Mouse (Mus musculus) layer of hippocampus, postnatal 10 days (tissue): ENCODE data around the gene Gm364. TPM values are rescaled to one million over a fixed set of nuclear protein-coding genes. Genes with fewer than 3 reads are reported as not detected.

ENCODE experiments used
- total RNA-seq, 2 experiments: library from RNA; stranded (reverse); gene quantifications; 2 replicates each; pipeline ENCODE4 v1.2.3; 2021

The Gm364 gene
- total RNA-seq, 2 experiments from 2014 or later, result not detected

Other genes starting within 250 kb of the Gm364 start
- not detected for gene Cd40lg, start 197.0 kb upstream of the Gm364 start, total RNA-seq
- gene Arhgef6, start 70.4 kb upstream of the Gm364 start, total RNA-seq, result 10 to 100 TPM; 22.0 to 23.3 TPM
- 10 to 100 TPM; 85.3 to 88.0 TPM for gene Rbmx, start 16.1 kb upstream of the Gm364 start, total RNA-seq
- gene Gpr101, start 94.6 kb downstream of the Gm364 start, total RNA-seq, result 1 to 10 TPM; 3.6 to 4.9 TPM